Mouse (Mus musculus) adrenal gland, postnatal 36 days (tissue): Measurements from ENCODE around the gene Ehf. TPM values are rescaled to one million over a fixed set of nuclear protein-coding genes. Genes with fewer than 3 reads are reported as not detected.

Experiments
- DNase-seq, 2 experiments: peaks; one replicate each; pipeline ENCODE4 v3.0.0; 2021; ENCODE audit warnings: mixed read lengths in 1 of 2
- total RNA-seq, 2 experiments: library from RNA; stranded (reverse); gene quantifications; 2 replicates each; pipeline ENCODE4 v1.2.3; 2021

Gene Ehf
- total RNA-seq, 2 experiments from 2014 or later: 0.40 TPM; not detected in 1

- DNase-seq: no peak
Observed at GRCm38 (mm10) chr2:103214861-103215260, 88.2 kb downstream of the Ehf start.

GRCm38 (mm10) chr2:103213547-103213946, 89.5 kb downstream of the Ehf start:
- no peak for DNase-seq

Other genes with a start within 250 kb of the Ehf start
- 100 to 1,000 TPM; 112 to 120 TPM for gene Pdhx, start 229.8 kb downstream of the Ehf start, total RNA-seq
- 10 to 100 TPM; 56.2 to 57.1 TPM for gene Apip, start 229.6 kb downstream of the Ehf start, total RNA-seq
- gene Elf5, start 108.4 kb upstream of the Ehf start, total RNA-seq: not detected
- gene Cat, start 181.9 kb upstream of the Ehf start, total RNA-seq: 100 to 1,000 TPM; 285 to 462 TPM